Mouse (Mus musculus): Measurements from ENCODE around the gene Cacna2d4. TPM values are rescaled to one million over a fixed set of nuclear protein-coding genes. Genes with fewer than 3 reads are reported as not detected.
"Not testable (repeated sequence)": the region's sequence is repeated elsewhere in the genome, so short reads cannot be mapped to it uniquely, and the experiment has no call there.

The Cacna2d4 gene
- total and polyA plus RNA-seq, 2 experiments from 2014 or later: 0.48 to 0.62 TPM

GRCm38 (mm10) chr6:119363593-119363992, 127.3 kb downstream of the Cacna2d4 start:
- no peak for ATAC-seq
- Histone ChIP-seq H3K36me3 (ENCODE audit: insufficient read depth) (peaks cover 28% of the 10 kb centered on the region), H3K4me1 (ENCODE audit: insufficient read depth) (no peaks in the 10 kb centered on the region), H3K4me3 (ENCODE audit: low read depth, low read length) (no peak overlapping the region), H3K4me2 (ENCODE audit: low read depth) (no peak overlapping the region), H3K27me3 (ENCODE audit: insufficient read depth, low read length) (no peaks in the 10 kb centered on the region), H3K27ac (ENCODE audit: low read depth, low read length) (no peak overlapping the region), H3K9me3 (ENCODE audit: low read length) (no peaks in the 10 kb centered on the region), H3K9ac (no peak overlapping the region)
- no peak for TF ChIP-seq CTCF (IDR thresholded peaks at IDR 0.05; ENCODE audit: low read depth)
- DNase-seq: no peak
- WGBS: 96% methylated on average over 5 of the region's 5 CpGs

- WGBS: 89% methylated on average over 3 of the region's 4 CpGs
- H3K4me1 ChIP-seq (ENCODE audit: insufficient read depth); H3K27ac ChIP-seq (ENCODE audit: low read depth, low read length); H3K4me3 ChIP-seq (ENCODE audit: low read depth, low read length); ATAC-seq; H3K4me2 ChIP-seq (ENCODE audit: low read depth); H3K9ac ChIP-seq; DNase-seq; H3K9me3 ChIP-seq (ENCODE audit: low read length); H3K27me3 ChIP-seq (ENCODE audit: insufficient read depth, low read length): not testable (repeated sequence)
- peaks cover 20% of the 10 kb centered on the region for H3K36me3 ChIP-seq (ENCODE audit: insufficient read depth)
These were observed 130.5 kb downstream of the Cacna2d4 start for GRCm38 (mm10) chr6:119366800-119367199.

GRCm38 (mm10) chr6:119367382-119367781, 131.1 kb downstream of the Cacna2d4 start:
- Histone ChIP-seq H3K4me2 (ENCODE audit: low read depth) (no peak overlapping the region), H3K27me3 (ENCODE audit: insufficient read depth, low read length) (no peaks in the 10 kb centered on the region), H3K4me3 (ENCODE audit: low read depth, low read length) (no peak overlapping the region), H3K9ac (no peak overlapping the region), H3K36me3 (ENCODE audit: insufficient read depth) (peaks cover 20% of the 10 kb centered on the region), H3K4me1 (ENCODE audit: insufficient read depth) (no peaks in the 10 kb centered on the region), H3K27ac (ENCODE audit: low read depth, low read length) (no peak overlapping the region), H3K9me3 (ENCODE audit: low read length) (no peaks in the 10 kb centered on the region)
- DNase-seq: no peak
- whole genome bisulfite sequencing: 98% methylated on average over 2 of the region's 2 CpGs
- ATAC-seq: no peak
- no peak for TF ChIP-seq CTCF (IDR thresholded peaks at IDR 0.05; ENCODE audit: low read depth)

GRCm38 (mm10) chr6:119371624-119372023, 135.3 kb downstream of the Cacna2d4 start:
- Histone ChIP-seq H3K36me3 (ENCODE audit: insufficient read depth) (peaks cover 5% of the 10 kb centered on the region; the same call in 1 of the 2 replicates), H3K4me3 (ENCODE audit: low read depth, low read length) (no peak overlapping the region), H3K9me3 (ENCODE audit: low read length) (no peaks in the 10 kb centered on the region), H3K4me2 (ENCODE audit: low read depth) (no peak overlapping the region), H3K27ac (ENCODE audit: low read depth, low read length) (no peak overlapping the region), H3K27me3 (ENCODE audit: insufficient read depth, low read length) (no peaks in the 10 kb centered on the region), H3K4me1 (ENCODE audit: insufficient read depth) (no peaks in the 10 kb centered on the region), H3K9ac (no peak overlapping the region)
- no peak for DNase-seq
- peak; percentile 40; the same call in 1 of the 2 replicates for TF ChIP-seq CTCF (IDR thresholded peaks at IDR 0.05; ENCODE audit: low read depth)
- no peak; the same call in 1 of the 2 replicates for ATAC-seq

- Histone ChIP-seq H3K9me3 (ENCODE audit: low read length) (no peaks in the 10 kb centered on the region), H3K36me3 (ENCODE audit: insufficient read depth) (peaks cover 5% of the 10 kb centered on the region; the same call in 1 of the 2 replicates), H3K27ac (ENCODE audit: low read depth, low read length) (no peak overlapping the region), H3K4me3 (ENCODE audit: low read depth, low read length) (no peak overlapping the region), H3K27me3 (ENCODE audit: insufficient read depth, low read length) (no peaks in the 10 kb centered on the region), H3K9ac (no peak overlapping the region), H3K4me1 (ENCODE audit: insufficient read depth) (no peaks in the 10 kb centered on the region), H3K4me2 (ENCODE audit: low read depth) (no peak overlapping the region)
- 94% methylated on average over 5 of the region's 5 CpGs for WGBS
- no peak for DNase-seq
- TF ChIP-seq CTCF (IDR thresholded peaks at IDR 0.05; ENCODE audit: low read depth): no peak
- no peak for ATAC-seq
These were observed 135.9 kb downstream of the Cacna2d4 start for GRCm38 (mm10) chr6:119372237-119372636.

- Histone ChIP-seq H3K9ac (no peak overlapping the region), H3K4me1 (ENCODE audit: insufficient read depth) (no peaks in the 10 kb centered on the region), H3K4me2 (ENCODE audit: low read depth) (no peak overlapping the region), H3K4me3 (ENCODE audit: low read depth, low read length) (no peak overlapping the region), H3K36me3 (ENCODE audit: insufficient read depth) (peaks cover 5% of the 10 kb centered on the region; the same call in 1 of the 2 replicates), H3K27me3 (ENCODE audit: insufficient read depth, low read length) (no peaks in the 10 kb centered on the region), H3K27ac (ENCODE audit: low read depth, low read length) (no peak overlapping the region), H3K9me3 (ENCODE audit: low read length) (no peaks in the 10 kb centered on the region)
- no peak for DNase-seq
- no peak for ATAC-seq
- TF ChIP-seq CTCF (IDR thresholded peaks at IDR 0.05; ENCODE audit: low read depth): no peak
These were observed 136.8 kb downstream of the Cacna2d4 start for GRCm38 (mm10) chr6:119373000-119373705.

- 75% methylated on average over 5 of the region's 5 CpGs for WGBS
- no peak overlapping the region for H3K4me2 ChIP-seq (ENCODE audit: low read depth)
- no peak overlapping the region for H3K4me3 ChIP-seq (ENCODE audit: low read depth, low read length)
These were observed 138.7 kb downstream of the Cacna2d4 start for GRCm38 (mm10) chr6:119375035-119375434.

More at GRCm38 (mm10) chr6:119375035-119375434, 138.7 kb downstream of the Cacna2d4 start:
- ATAC-seq: no peak
- Histone ChIP-seq H3K4me1 (ENCODE audit: insufficient read depth) (no peaks in the 10 kb centered on the region), H3K9me3 (ENCODE audit: low read length) (no peaks in the 10 kb centered on the region), H3K9ac (no peak overlapping the region), H3K27me3 (ENCODE audit: insufficient read depth, low read length) (no peaks in the 10 kb centered on the region), H3K27ac (ENCODE audit: low read depth, low read length) (no peak overlapping the region), H3K36me3 (ENCODE audit: insufficient read depth) (no peaks in the 10 kb centered on the region)
- DNase-seq: no peak
- TF ChIP-seq CTCF (IDR thresholded peaks at IDR 0.05; ENCODE audit: low read depth): peak; percentile 8; the same call in 1 of the 2 replicates

All from forebrain, postnatal 0 days (tissue).